Mouse (Mus musculus) hindbrain, embryonic 15.5 days (tissue): ENCODE data around the gene Hspg2. TPM values are rescaled to one million over a fixed set of nuclear protein-coding genes. Genes with fewer than 3 reads are reported as not detected.

Experiments
- ATAC-seq: fragments of 200-750 bp; cut with Nextera tagmentation; 2 replicates; pipeline ENCODE4 v1.8.0; 2017; ENCODE audit warnings: low read depth, moderate number of reproducible peaks, moderate TSS enrichment; ENCODE audit not compliant: low FRiP score
- H3K27ac ChIP-seq: fragments of 300-500 bp; sonication (generic); replicated peaks from 2 replicates; pipeline ENCODE4 v1.5.1; 2015; ENCODE audit warnings: mild to moderate bottlenecking, inconsistent platforms
- H3K27me3 ChIP-seq: fragments of 300-500 bp; sonication (generic); 2 replicates; pipeline ENCODE4 v1.6.1; 2015; ENCODE audit warnings: control low read depth, inconsistent platforms
- H3K36me3 ChIP-seq: fragments of 300-500 bp; sonication (generic); 2 replicates; pipeline ENCODE4 v1.6.1; 2015; ENCODE audit warnings: control low read depth, inconsistent platforms
- H3K4me1 ChIP-seq: fragments of 300-500 bp; sonication (generic); replicated peaks from 2 replicates; pipeline ENCODE4 v1.6.1; 2015; ENCODE audit warnings: control low read depth, inconsistent platforms
- H3K4me2 ChIP-seq: fragments of 300-500 bp; sonication (generic); 2 replicates; pipeline ENCODE4 v1.6.1; 2015; ENCODE audit warnings: moderate library complexity, mild to moderate bottlenecking, inconsistent platforms
- H3K4me3 ChIP-seq: fragments of 300-500 bp; sonication (generic); 2 replicates; pipeline ENCODE4 v1.5.1; 2015; ENCODE audit warnings: mild to moderate bottlenecking, inconsistent platforms
- H3K9ac ChIP-seq: fragments of 300-500 bp; sonication (generic); 2 replicates; pipeline ENCODE4 v1.6.1; 2015; ENCODE audit warnings: inconsistent platforms
- H3K9me3 ChIP-seq: fragments of 300-500 bp; sonication (generic); 2 replicates; pipeline ENCODE4 v1.6.1; 2016; ENCODE audit warnings: control low read depth, inconsistent platforms
- WGBS: fragments of 180-500 bp; shearing (Covaris S2); methylation state at CpG from one replicate; pipeline ENCODE4 v1.1.7; 2015; 5-methylcytosine and 5-hydroxymethylcytosine counted together
- polyA plus RNA-seq: library from polyadenylated mRNA; unstranded; fragments of >200 nt; fragmentation: Nextera tagmentation; extraction: Ambion mirVana; gene quantifications from 2 replicates; pipeline ENCODE4 v1.2.1, GENCODE M21; 2015

The Hspg2 gene
- polyA plus RNA-seq, 1 experiment from 2014 or later, result 6.9 TPM

DNA sequence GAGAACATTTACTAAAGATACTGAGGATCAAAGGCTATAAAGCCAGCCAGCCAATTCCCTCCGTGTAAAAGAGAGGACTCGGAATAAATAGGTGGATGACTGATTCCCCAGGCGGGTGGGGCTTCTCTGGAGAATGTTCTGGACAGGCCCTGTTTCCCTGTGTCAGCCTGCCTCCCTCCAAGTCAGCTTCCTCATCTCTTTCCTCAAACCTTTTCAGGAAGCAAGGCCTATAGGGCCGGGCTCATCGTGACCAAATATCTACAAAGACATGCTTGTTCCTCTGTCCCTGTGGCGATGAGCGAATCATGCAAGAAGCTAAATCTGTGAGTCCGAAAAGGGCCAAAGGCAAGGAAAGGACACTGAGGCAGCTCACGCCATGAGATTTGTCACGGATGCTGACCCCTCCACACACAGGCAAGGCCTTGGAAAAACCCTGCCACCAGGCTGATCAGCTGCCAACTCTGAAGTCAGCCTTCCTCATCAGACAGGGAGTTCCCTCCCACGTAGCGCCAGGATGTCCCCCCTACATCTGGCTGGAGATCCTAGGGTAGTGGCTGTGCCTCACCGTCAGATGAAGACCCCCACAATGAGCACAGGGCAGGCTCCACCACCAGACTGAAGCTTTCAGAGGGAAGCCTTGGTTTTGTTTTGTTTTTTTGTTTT is 3.3 kb upstream of the Hspg2 start:
- H3K27ac ChIP-seq, result no peak overlapping the region
- H3K36me3 ChIP-seq, result no peaks in the 10 kb centered on the region
- no peaks in the 10 kb centered on the region for H3K27me3 ChIP-seq
- no peak overlapping the region for H3K4me3 ChIP-seq
- H3K4me2 ChIP-seq, result no peak overlapping the region
- no peak overlapping the region for H3K9ac ChIP-seq
- H3K4me1 ChIP-seq, result peaks cover 18% of the 10 kb centered on the region
- WGBS, result 68% methylated on average over 13 of the region's 13 CpGs
- no peaks in the 10 kb centered on the region for H3K9me3 ChIP-seq
- ATAC-seq, result no peak

DNA sequence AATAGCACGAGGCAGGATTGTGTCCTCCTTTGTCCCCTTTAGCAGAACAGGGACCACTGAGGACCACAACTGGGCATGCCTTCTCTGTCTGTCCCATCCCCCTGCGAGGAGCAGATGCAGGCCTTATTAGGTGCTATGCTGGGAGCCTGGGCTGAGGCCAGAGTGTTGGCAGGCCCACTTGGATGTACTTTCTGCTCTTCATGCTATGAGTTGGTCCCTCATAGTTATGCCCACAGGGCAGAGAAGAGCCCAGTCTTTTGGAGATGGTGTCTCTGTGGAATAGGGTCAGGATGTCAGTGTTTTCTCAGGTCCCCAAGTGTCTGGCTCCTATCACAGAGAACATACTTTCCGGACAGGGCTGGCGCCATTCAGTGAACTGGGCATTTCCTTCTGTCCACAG is 1.6 kb upstream of the Hspg2 start:
- no peaks in the 10 kb centered on the region for H3K36me3 ChIP-seq
- no peak overlapping the region for H3K4me2 ChIP-seq
- no peaks in the 10 kb centered on the region for H3K27me3 ChIP-seq
- no peak overlapping the region for H3K27ac ChIP-seq
- H3K9me3 ChIP-seq, result no peaks in the 10 kb centered on the region
- no peak overlapping the region for H3K9ac ChIP-seq
- peaks cover 18% of the 10 kb centered on the region for H3K4me1 ChIP-seq
- 81% methylated on average over 4 of the region's 4 CpGs for WGBS
- no peak for ATAC-seq
- no peak overlapping the region for H3K4me3 ChIP-seq

DNA sequence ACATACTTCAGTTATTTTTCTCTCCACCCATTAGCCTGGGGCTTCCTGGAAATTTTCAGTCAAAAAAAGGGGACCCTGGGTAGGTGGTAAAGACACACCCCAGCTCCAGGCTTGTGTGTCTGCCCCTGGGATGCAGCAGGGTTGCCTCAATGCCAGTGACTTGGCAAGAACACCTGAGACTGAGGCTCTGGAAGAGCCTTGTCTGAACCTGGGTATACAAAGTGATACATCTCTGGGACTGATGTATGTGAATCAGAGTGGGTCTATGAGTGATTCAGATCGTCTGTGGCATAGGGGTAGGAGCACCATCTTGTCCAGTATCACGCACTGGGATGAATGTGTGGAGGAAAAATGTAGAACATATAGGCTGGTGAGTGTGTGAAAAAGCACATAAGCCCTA is 1.0 kb upstream of the Hspg2 start:
- Histone ChIP-seq H3K36me3 (no peaks in the 10 kb centered on the region), H3K27ac (no peak overlapping the region; the same call in 1 of the 2 replicates), H3K4me3 (no peak overlapping the region), H3K27me3 (no peaks in the 10 kb centered on the region), H3K4me2 (0 out of 2 replicates have a peak overlapping the region, but pooled peaks have one; percentile 88), H3K4me1 (peaks cover 18% of the 10 kb centered on the region), H3K9me3 (no peaks in the 10 kb centered on the region), H3K9ac (no peak overlapping the region)
- WGBS, result 91% methylated on average over 2 of the region's 2 CpGs
- ATAC-seq, result no peak

DNA sequence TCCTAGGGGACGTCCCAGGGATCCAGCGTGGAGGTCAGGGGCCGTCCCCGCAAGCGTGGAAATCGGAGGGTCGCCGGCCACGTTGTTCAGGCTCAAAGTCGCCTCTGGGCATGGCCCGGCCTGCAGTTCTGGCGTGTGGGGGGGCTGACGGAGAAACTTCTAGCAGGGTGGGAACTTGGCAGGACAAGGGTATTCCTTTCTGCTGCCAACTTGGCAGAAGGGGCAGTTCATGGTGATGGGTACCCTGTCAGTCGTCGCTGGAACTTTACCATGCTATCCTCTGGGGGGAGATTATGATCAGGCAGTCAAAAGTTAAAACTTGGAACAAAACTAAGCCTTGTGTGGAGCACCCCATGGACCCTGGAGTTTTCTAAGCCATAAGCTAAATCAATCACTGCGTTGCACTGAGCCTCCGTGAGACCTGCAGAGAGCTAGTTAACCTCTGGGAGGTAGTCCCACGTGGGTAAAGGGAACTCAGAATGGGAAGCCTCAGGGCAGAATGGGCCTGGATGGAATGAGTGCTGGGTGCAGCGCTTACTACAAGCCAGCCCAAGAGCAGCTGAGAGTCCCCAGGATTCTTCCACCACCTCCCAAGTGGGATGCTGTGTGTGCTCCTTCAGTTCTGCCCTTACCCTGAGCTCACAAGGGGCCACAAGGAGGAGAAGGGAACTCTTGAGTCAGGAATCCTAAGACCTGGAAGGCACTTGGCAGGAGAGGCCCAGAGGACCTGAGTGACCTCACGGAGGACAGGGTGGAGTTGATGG is 694 bp downstream of the Hspg2 start:
- peak overlapping the region; percentile 45 for H3K4me3 ChIP-seq
- H3K9me3 ChIP-seq, result no peaks in the 10 kb centered on the region
- 5% methylated on average over 20 of the region's 20 CpGs for WGBS
- H3K4me1 ChIP-seq, result peaks cover 18% of the 10 kb centered on the region
- peak overlapping the region; percentile 34 for H3K9ac ChIP-seq
- ATAC-seq, result peak; percentile 29; the same call in 1 of the 2 replicates
- no peaks in the 10 kb centered on the region for H3K36me3 ChIP-seq
- H3K27me3 ChIP-seq, result no peaks in the 10 kb centered on the region
- no peak overlapping the region for H3K27ac ChIP-seq
- peak overlapping the region; percentile 88 for H3K4me2 ChIP-seq

DNA sequence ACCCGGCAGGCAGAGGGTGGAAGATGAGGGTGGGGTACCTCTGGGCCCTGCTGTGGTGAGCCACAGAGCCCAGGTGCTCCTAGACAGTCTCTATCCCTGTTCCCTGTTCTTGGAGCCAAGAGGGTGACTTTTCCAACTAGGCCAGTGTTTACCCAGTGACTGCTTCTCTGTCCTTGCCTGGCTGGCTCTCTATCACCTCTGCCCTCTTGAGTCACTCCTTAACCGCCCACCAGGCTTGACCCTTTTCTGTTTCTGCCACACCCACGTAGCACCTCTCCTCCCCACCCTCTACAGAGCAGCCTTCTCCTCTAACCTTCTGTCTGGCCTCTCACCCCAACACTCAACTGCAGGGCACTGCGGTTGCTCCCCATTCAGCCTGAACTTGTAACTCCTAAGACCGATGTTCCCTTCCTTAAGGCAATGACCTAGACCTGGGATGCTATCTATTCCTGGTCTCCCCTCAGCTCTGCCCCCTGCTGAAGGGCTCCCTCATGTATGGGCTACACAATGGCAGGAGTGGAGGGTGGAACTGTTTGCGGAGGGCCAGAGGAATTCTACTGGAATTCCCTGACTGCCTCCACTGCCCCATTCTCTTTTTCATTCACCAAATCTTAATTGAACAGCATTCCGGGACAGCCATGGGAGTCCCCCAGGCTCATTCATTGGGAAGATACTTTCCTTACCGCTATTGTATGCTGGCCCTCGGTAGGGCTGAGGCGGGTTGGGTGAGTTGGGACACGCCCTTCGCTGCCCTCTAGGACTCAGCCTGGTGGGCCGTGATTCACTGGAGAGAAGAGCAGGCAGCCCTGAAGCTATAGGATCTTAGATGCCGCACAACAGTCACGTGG is 1.5 kb downstream of the Hspg2 start:
- H3K4me2 ChIP-seq, result peak overlapping the region; percentile 88
- H3K27me3 ChIP-seq, result no peaks in the 10 kb centered on the region
- H3K27ac ChIP-seq, result no peak overlapping the region
- 33% methylated on average over 15 of the region's 15 CpGs for WGBS
- ATAC-seq, result no peak
- no peaks in the 10 kb centered on the region for H3K36me3 ChIP-seq
- H3K9me3 ChIP-seq, result no peaks in the 10 kb centered on the region
- H3K9ac ChIP-seq, result no peak overlapping the region
- H3K4me3 ChIP-seq, result peak overlapping the region; percentile 45; the same call in 1 of the 2 replicates
- peaks cover 18% of the 10 kb centered on the region for H3K4me1 ChIP-seq

DNA sequence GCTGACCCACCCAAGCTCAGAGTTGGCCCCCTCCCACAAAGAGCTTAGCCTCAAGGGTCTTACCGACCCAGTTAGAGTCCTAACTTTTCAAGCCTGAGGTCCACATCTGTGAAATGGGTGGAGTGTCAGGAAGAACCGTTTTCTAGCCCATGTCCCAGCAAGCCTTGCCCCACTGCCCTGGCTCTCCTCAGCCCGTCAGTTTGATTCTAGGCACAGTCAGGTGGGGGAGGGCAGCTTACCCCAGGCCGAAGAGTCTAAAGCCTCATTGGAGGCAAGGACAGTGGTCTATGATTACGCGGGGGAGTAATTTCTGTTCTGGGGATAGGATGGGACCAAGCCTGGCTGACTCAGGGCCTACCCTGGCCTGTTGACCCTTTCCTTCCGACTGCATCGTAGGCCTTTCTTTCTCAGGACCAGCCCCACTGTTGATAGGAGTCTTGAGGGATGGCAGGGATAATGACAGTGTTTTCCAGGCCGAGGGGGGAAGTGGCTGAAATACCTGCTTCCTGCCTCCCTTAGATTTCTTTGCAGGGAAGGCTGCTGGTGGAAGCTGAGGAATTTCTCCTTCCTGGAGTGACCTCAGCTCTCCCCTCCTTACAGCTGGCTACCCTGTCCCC is 2.2 kb downstream of the Hspg2 start:
- Histone ChIP-seq H3K4me2 (peak overlapping the region; percentile 88), H3K27ac (no peak overlapping the region), H3K27me3 (no peaks in the 10 kb centered on the region), H3K36me3 (no peaks in the 10 kb centered on the region), H3K4me3 (no peak overlapping the region), H3K9ac (no peak overlapping the region), H3K4me1 (peaks cover 18% of the 10 kb centered on the region), H3K9me3 (no peaks in the 10 kb centered on the region)
- 68% methylated on average over 9 of the region's 9 CpGs for WGBS
- no peak for ATAC-seq

DNA sequence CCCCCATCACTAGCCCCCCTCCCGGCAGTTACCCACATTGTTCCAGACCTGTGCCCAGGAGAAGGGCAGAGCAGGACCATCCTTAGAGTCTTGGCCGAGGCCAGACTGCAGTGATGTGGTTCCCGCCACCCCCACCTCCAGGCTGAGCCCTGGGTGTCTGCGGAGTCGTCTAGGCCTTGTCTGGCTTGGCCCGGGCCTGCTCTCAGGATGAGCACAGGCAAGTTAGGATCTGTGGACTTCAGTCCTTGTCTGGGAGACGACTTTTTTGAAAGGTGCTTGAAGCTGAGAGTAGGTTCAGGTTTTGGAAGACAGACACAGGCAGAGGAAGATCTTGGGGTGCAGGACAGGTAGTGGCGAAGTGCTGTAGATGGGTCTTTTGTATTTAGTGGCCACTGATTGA is 2.8 kb downstream of the Hspg2 start:
- no peak overlapping the region for H3K4me3 ChIP-seq
- H3K4me1 ChIP-seq, result peaks cover 20% of the 10 kb centered on the region
- H3K9ac ChIP-seq, result no peak overlapping the region
- H3K9me3 ChIP-seq, result no peaks in the 10 kb centered on the region
- H3K27ac ChIP-seq, result no peak overlapping the region
- 0 out of 2 replicates have a peak, but pooled peaks cover 3% of the 10 kb centered on the region for H3K27me3 ChIP-seq
- ATAC-seq, result no peak
- H3K36me3 ChIP-seq, result no peaks in the 10 kb centered on the region
- 66% methylated on average over 8 of the region's 8 CpGs for WGBS
- peak overlapping the region; percentile 88; the same call in 1 of the 2 replicates for H3K4me2 ChIP-seq

DNA sequence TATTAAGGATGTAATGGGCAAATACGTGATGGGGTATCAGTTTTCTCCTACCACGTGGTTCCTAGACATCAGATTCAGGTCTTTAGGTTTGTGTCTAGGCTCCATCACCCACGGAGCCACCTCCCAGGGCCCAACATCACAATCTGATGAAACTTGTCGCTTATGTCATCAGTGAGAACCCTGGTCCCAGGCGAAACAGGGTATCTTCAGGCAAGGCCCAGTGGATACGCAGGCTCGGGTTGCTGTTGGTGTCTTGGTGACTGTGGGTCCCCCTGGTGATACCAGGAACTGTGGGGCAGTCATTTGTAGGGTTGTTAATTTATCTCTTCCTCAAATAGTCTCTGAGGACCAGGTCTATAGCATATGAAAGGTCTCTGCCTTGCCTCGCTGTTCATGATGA is 4.7 kb downstream of the Hspg2 start:
- no peak for ATAC-seq
- no peak overlapping the region for H3K4me3 ChIP-seq
- H3K4me1 ChIP-seq, result peaks cover 25% of the 10 kb centered on the region
- no peak overlapping the region for H3K4me2 ChIP-seq
- no peak overlapping the region for H3K27ac ChIP-seq
- no peaks in the 10 kb centered on the region for H3K36me3 ChIP-seq
- no peaks in the 10 kb centered on the region for H3K9me3 ChIP-seq
- H3K27me3 ChIP-seq, result 0 out of 2 replicates have a peak, but pooled peaks cover 3% of the 10 kb centered on the region
- H3K9ac ChIP-seq, result no peak overlapping the region
- WGBS, result 94% methylated on average over 8 of the region's 8 CpGs

DNA sequence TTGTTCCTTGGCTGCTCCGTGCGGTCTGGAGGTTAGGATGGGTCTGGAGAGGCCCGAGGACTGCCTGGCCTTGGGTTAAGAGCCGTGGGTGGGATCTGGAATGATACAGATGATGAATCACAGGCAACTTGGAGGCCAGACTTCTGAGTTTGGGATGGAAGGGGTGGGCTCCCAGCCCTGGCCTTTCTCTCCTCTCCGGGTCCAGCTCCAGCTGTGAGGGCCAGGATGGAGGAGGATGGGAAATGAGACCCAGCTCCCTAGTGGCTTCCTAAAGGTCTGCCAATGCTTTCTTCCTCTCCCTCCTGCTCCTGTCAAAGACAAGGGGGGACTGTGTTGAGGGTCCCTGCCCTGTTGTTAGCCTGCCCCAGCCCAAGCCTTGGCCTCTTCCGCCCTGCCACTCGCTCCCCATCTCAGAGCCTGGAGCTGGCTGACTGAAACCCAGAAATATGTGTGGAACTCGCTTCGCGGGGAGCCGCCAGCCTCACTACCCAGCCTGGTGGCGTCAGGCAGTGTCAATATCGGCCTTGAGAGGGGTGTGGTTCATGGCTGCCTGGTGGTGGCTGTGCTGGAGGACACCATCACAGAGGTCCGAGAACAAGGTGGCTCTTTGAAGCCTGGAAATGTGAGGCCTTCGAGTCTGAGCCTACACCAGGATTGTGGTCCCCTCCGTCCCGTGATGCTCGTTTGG is 5.3 kb downstream of the Hspg2 start:
- no peak overlapping the region for H3K9ac ChIP-seq
- H3K27ac ChIP-seq, result no peak overlapping the region
- H3K27me3 ChIP-seq, result 0 out of 2 replicates have a peak, but pooled peaks cover 3% of the 10 kb centered on the region
- H3K4me2 ChIP-seq, result no peak overlapping the region
- no peak overlapping the region for H3K4me3 ChIP-seq
- peaks cover 23% of the 10 kb centered on the region for H3K4me1 ChIP-seq
- 82% methylated on average over 18 of the region's 18 CpGs for WGBS
- ATAC-seq, result no peak
- H3K9me3 ChIP-seq, result no peaks in the 10 kb centered on the region
- no peaks in the 10 kb centered on the region for H3K36me3 ChIP-seq

DNA sequence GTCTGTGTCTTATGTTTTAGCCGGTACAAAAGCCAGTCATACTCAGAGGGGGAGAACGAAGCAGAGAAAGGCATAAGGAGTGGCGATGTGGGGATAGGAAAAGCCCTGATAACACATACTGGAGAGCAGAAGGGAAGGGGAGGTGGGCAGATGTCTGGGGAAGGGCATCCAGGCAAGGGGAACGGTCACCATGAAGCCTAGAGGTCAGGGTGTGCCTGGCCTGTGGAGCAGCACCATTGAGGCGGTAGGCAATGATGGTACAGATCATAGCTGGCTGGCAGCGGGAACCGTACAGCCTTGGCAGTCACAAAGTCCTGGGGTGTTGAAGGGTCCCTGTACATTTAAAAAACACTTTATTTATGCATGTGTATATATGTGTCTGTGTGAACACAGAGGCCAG is 6.1 kb downstream of the Hspg2 start:
- peaks cover 14% of the 10 kb centered on the region for H3K4me1 ChIP-seq
- H3K36me3 ChIP-seq, result no peaks in the 10 kb centered on the region
- WGBS, result 95% methylated on average over 7 of the region's 7 CpGs

More for the DNA sequence above, 6.1 kb downstream of the Hspg2 start:
- Histone ChIP-seq H3K27ac (no peak overlapping the region), H3K27me3 (0 out of 2 replicates have a peak, but pooled peaks cover 3% of the 10 kb centered on the region), H3K9me3 (no peaks in the 10 kb centered on the region), H3K4me2 (no peak overlapping the region), H3K9ac (no peak overlapping the region), H3K4me3 (no peak overlapping the region)
- no peak for ATAC-seq
